Mouse (Mus musculus) left cerebral cortex, adult 2 months (tissue): Measurements from ENCODE around the gene Jmjd1c. TPM values are rescaled to one million over a fixed set of nuclear protein-coding genes. Genes with fewer than 3 reads are reported as not detected.
A peak's percentile ranks its signal among the peaks of the same experiment; 100 is the strongest.

Experiments
- DNase-seq, 2 experiments: peaks; one replicate each; pipeline ENCODE4 v3.0.0; 2021 to 2022; ENCODE audit warnings: low spot score in 2 of 2, mixed read lengths in 1 of 2; ENCODE audit errors: extremely low spot score in 1 of 2
- H3K27ac ChIP-seq: fragments of 200-600 bp; 2 replicates; pipeline ENCODE4 v1.8.1; 2022
- H3K4me3 ChIP-seq: fragments of 200-600 bp; 2 replicates; pipeline ENCODE4 v1.8.1; 2022
- CTCF ChIP-seq: fragments of 200-600 bp; IDR thresholded peaks from 2 replicates; pipeline ENCODE4 v1.8.1; 2022; ENCODE audit warnings: antibody characterized with exemption, mild to moderate bottlenecking, moderate library complexity
- intact Hi-C: fragments of 180-260 bp; cut with DNase I; formaldehyde crosslinking; loops from one replicate; pipeline ENCODE4 v1.15.1; 2025
- total RNA-seq, 2 experiments: library from RNA; stranded (reverse); gene quantifications; 2 replicates each; pipeline ENCODE4 v1.2.3; 2021

Jmjd1c gene
- total RNA-seq, 2 experiments from 2014 or later, result 86.3 to 102 TPM

DNA sequence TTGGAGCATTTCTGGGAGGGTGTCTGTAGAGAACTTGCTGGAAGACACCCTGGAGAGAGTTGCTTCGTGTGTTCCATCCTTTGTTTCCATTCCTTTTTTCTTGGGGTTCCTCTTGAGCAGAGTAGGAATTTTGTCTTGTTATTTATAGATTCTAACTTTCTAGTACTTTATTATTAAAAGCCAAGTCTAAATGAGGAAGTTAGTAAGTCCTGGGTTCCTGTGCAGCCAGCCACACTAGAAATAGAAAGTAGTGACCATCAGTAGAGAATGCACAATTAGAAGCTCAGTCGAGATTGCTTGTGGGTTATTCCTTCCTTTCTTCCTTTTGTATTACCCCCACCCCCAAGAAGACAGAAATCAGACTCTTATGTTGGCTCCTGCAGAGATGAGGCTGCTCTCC lies 27.8 kb downstream of the Jmjd1c start:
- no peak for DNase-seq
- Histone ChIP-seq H3K27ac (peak overlapping the region; percentile 72), H3K4me3 (no peak overlapping the region)
- no peak for TF ChIP-seq CTCF
- intact Hi-C loops, result no loop called here

DNA sequence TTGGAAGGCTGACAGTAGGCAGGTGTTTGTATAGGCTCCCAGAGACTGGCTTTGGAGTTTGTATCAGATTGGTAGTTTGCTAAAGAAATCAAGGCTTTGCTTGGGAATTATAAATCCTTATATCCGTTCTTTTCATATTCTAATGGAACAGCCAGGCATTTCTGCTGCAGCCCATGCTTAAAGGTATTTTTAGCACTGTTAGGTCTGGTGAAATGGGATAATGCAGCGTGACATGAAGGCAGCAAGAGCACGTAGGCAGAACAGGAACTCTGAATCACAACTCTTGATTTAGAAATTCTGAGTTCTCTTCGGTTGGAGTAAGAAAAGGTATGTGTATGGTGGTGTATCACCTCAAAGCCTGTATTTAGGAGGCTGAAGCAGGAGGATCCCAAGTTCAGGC lies 28.2 kb downstream of the Jmjd1c start:
- Histone ChIP-seq H3K4me3 (no peak overlapping the region), H3K27ac (peak overlapping the region; percentile 77)
- DNase-seq, result peak in 1 of 2 experiments; percentile 29
- TF ChIP-seq CTCF, result no peak
- intact Hi-C loops, result no loop called here

DNA sequence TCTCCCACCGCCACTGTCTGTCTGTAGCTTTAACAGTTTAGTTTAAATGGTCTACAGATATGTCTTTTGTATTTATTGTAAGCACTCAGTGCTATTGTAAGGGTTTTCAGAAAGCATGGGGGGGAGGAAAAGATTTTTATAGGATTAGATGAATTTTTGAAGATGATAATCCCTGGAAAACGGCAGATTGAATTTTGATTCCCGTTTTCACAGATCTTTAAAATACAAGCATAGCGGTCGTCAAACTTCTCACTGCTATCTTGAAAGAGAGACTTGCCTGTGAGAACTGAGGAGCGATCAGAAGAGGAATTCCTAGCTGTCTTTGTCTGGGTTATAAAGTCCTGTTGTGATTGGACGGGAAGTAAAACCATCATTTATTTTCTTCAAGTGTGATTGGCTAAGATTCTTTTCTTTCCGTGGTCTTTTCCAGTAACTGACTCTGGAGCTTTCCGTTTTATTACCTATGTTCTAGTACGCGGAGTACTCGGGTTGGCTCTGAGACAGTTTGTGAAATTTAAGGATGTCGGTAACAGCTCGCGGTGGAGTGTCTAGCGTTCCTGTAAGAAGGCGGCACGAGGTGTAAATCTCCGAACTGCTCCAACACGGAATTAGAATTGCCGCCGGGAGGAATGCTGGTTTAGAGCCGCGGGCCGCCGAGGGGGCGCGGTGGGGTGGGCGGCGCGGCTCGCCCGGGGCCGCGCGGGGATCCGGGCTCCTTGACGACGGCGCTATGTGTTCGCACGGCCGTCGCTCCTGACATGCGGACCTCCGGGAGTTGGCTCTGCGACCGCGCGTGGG lies 30.3 kb downstream of the Jmjd1c start:
- DNase-seq, result peak in 1 of 2 experiments; percentile 69
- intact Hi-C loops, result loop anchor here (1.0 to 5.0 kb wide), 3 partner anchors 30 to 214 kb away; partner anchors contain the start of genes Jmjd1c and Reep3
- Histone ChIP-seq H3K4me3 (peak overlapping the region; percentile 63), H3K27ac (peak overlapping the region; percentile 84)
- TF ChIP-seq CTCF, result no peak

DNA sequence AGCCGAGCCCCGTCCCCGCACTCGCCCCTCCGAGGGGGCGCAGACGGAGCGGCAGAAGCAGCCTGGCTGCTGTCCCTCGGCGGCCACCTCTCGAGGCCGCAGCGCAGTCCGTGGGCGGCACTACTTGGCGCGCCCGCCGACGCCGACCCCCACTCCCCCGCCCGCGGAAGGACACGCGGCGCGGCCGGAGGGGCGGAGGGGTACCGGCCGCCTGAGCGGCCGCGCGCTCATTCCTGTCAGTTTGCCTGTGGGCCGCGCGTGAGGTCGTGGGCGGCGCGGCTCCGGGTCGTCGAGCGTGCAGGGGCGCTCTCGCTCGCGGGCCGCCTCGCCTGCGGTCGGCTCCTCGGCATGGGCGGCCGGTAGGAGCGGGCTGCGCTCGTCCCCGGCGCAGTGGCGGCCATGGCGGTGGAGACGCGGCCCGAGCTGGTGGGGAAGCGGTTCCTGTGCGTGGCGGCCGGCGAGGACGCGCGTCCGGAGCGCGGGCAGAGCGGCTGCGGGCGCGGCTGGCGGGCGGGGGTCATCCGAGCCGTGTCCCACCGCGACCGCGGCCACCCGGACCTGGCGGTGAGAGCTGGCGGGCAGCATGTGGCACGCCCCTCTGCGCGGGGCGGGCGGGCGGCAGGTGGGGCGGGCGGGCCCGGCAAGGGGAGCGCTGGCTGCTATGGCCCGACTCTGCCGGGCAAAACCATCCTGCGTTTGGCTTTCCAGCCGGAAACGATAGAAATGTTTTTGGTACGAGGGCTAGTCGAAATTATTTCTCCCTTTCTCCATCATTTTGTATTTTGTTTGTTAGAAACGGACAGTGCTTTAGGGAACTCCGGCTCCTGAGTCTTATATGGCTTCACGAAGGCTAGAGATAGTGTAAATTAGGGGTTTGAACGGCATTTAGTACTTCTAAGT lies 31.2 kb downstream of the Jmjd1c start:
- Histone ChIP-seq H3K27ac (peak overlapping the region; percentile 84), H3K4me3 (peak overlapping the region; percentile 63)
- intact Hi-C loops, result loop anchor here (1.0 to 5.0 kb wide), 3 partner anchors 31 to 215 kb away; partner anchors contain the start of genes Jmjd1c and Reep3
- TF ChIP-seq CTCF, result no peak
- peak; percentile 52 to 59 for DNase-seq

DNA sequence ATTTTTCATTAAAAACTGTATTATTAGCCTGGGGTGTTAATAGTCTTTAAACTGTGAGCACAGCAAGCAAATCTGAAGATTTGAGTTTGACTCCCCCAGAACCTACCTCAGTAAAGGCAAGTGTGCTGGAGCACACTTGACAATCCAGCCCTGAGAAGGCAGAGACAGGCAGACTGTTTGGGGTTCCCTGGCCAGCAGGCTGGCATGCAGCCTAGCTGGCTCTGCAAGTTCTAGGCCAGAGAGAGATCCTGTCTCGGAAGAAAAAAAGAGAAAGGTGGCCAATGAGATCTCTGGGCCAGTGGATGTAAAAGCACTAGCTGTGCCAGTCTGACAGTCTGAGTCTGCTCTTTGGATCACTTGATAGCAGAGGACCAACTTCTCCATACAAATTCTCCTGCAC lies 33.6 kb downstream of the Jmjd1c start:
- intact Hi-C loops, result loop anchor here (5.0 kb wide), 2 partner anchors 58 to 217 kb away; no protein-coding TSS in a partner anchor
- peak in 1 of 2 experiments; percentile 11 for DNase-seq
- Histone ChIP-seq H3K27ac (no peak overlapping the region), H3K4me3 (no peak overlapping the region)
- TF ChIP-seq CTCF, result no peak

DNA sequence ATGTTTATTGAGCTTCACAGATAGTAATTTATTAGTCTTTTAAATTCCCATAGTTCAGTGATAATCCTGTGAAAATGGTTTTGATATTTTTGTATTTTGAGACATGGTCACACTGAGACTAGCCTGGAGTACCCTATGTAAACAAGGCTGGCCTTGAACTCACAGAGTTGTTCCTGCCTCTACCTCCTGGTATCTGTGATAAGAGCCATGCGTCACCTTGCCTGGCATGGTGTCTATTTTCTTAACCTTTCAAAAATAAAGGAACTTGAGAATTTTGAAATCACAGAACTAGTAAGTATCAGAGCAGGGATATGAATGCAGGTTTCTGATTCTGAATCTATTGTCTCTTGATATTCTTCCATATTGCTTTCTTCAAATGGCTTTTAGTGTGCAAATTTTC lies 35.8 kb downstream of the Jmjd1c start:
- no peak overlapping the region for H3K4me3 ChIP-seq
- no peak for DNase-seq
- no peak for TF ChIP-seq CTCF
- H3K27ac ChIP-seq, result no peak overlapping the region
- intact Hi-C loops, result no loop called here

DNA sequence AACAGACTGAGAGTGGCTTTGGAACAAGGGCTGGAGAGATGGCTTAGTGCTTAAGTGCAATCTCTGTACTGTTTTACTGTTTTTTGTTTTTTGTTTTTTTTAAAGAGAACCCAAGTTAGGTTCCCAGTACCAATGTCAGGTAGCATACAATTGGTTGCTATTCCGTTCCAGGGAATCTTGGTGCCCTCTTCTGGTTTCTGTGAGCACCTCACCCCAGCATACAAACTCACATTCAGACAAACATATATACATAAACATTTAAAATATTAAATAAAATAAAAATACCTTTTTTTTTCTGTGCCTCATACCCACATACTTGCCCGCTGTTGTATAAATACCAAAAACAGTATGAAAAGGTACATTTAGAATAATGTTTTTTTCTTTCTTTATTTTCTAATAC lies 38.4 kb downstream of the Jmjd1c start:
- no peak overlapping the region for H3K27ac ChIP-seq
- intact Hi-C loops, result no loop called here
- H3K4me3 ChIP-seq, result no peak overlapping the region
- no peak for DNase-seq
- peak; percentile 31; the same call in 1 of the 2 replicates for TF ChIP-seq CTCF

DNA sequence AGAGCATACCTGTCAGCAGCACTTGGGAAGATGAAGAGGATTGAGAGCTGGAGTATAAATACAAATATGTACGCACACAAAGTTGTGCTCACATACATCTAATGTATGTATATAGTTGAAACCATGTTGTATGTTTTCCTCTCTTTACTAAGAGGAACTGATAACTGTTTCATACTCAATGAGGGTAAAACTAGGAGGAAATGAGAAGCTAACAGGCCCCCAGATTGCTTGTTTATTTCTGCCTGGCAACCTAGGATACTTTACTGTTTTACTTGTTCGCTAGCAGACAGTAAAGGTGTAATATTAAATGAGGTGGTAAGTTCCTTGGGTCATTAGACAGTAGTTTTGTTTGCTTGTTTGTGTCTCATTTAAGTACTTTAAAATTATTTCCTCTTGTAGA lies 41.5 kb downstream of the Jmjd1c start:
- no peak overlapping the region for H3K27ac ChIP-seq
- TF ChIP-seq CTCF, result no peak
- intact Hi-C loops, result no loop called here
- no peak for DNase-seq
- H3K4me3 ChIP-seq, result no peak overlapping the region

DNA sequence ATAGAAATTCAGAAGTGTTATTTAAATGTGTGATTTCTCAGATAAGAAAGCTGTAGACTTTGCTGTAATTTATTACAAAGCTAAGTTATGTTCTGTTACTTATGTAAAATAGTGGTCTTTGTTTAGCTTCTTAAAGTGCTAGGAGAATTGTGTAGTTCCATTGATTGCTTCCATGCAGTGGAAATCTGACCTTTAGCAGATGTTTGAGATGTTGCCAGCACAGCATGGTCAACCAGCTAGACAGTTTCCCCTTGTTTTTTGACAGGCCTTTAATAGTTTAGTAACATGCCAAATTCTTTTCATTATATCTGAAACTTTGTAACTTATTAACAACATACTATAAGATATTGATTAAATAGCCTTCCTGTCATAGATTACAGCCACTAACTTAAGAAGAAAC lies 47.7 kb downstream of the Jmjd1c start:
- Histone ChIP-seq H3K27ac (no peak overlapping the region), H3K4me3 (no peak overlapping the region)
- TF ChIP-seq CTCF, result no peak
- no peak for DNase-seq
- intact Hi-C loops, result no loop called here

DNA sequence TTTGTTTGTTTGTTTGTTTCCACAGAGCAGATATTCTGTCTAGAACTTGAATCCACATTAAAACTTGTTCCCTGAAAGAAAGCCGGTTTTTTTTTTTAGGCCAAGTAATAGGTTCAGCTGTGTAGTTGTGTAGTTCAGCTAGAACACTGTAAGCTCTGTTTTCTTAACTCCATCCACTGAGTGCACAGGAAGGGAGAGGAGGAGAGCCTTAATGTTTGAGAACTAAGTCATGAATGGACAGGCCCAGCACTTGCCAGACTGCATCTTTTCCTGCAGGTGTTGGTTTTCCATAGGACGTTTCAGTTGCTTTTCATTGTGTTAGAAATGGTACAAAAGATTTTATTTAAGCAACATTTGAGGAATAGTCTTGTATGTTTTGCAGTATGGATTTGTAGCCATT lies 48.3 kb downstream of the Jmjd1c start:
- TF ChIP-seq CTCF, result no peak
- intact Hi-C loops, result no loop called here
- H3K4me3 ChIP-seq, result no peak overlapping the region
- DNase-seq, result no peak
- no peak overlapping the region for H3K27ac ChIP-seq

DNA sequence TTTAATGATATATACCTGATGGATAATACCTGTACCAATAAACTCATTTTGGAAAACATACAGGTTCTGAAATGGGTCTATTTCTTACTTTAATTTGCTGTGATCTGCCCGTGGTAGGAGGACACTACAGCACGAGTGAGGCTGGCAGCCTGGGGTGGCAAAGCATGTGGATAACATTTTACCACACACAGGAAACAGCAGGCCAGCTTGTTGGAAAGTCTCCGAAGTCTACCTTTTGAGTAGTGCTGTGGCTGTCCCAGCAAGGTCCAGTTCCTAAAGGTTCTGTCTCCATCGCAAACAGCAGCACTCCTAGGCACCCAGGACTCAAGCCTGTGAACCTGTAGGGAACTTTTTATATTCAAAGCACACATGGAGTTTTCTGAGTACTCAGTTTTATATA lies 49.7 kb downstream of the Jmjd1c start:
- intact Hi-C loops, result no loop called here

DNA sequence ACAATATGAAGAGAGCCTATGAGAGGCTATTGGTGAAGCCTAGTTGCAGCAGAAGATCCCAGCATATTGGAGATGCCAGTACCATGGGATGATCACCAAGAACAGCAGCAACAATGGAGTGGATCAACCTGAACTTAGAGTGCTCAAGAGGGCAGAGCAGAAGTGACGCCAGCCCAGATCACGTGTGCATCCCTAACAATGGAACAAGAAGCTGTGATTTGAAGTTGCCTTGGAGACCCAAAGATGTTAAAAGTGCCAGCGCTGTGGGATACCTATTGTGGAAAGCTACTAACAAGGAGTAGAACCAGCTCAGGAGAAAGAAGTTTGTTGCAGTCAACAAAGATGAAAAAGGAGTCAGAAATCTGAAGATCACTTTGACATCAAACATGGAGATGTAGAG lies 55.8 kb downstream of the Jmjd1c start:
- no peak for TF ChIP-seq CTCF
- intact Hi-C loops, result no loop called here
- no peak overlapping the region for H3K27ac ChIP-seq
- DNase-seq, result no peak
- H3K4me3 ChIP-seq, result no peak overlapping the region

More for the DNA sequence above, 49.7 kb downstream of the Jmjd1c start:
- Histone ChIP-seq H3K4me3 (no peak overlapping the region), H3K27ac (no peak overlapping the region)
- TF ChIP-seq CTCF, result no peak
- DNase-seq, result no peak
